Mouse (Mus musculus): ENCODE data around the gene Nudt2.

- TF ChIP-seq POLR2A (IDR thresholded peaks at IDR 0.05; ENCODE audit: low read depth, low read length) (no peak), NELFE (IDR thresholded peaks at IDR 0.05; ENCODE audit: low read depth, low read length) (no peak), CTCF (conservative IDR thresholded peaks at IDR 0.05 in 1 of 2, IDR thresholded peaks at IDR 0.05 in 1 of 2; ENCODE audit: low read depth in 2 of 2, low read length in 2 of 2) (no peak), E2F4 (IDR thresholded peaks at IDR 0.05; ENCODE audit: insufficient replicate concordance, low read depth, low read length) (no peak), ELF1 (IDR thresholded peaks at IDR 0.05; ENCODE audit: low read depth, low read length) (no peak), PAX5 (IDR thresholded peaks at IDR 0.05; ENCODE audit: low read length) (no peak), USF1 (IDR thresholded peaks at IDR 0.05; ENCODE audit: low read depth, low read length) (no peak), ZNF384 (IDR thresholded peaks at IDR 0.05; ENCODE audit: low read depth, low read length) (no peak)
These were observed 30.1 kb downstream of the Nudt2 start for GRCm38 (mm10) chr4:41495076-41495475.
